Mouse (Mus musculus) left cerebral cortex, adult 2 months (tissue): ENCODE results near the gene Pacsin1. TPM values are rescaled to one million over a fixed set of nuclear protein-coding genes. Genes with fewer than 3 reads are reported as not detected.

Source experiments
- DNase-seq, 2 experiments: peaks; one replicate each; pipeline ENCODE4 v3.0.0; 2021 to 2022; ENCODE audit warnings: low spot score in 2 of 2, mixed read lengths in 1 of 2; ENCODE audit errors: extremely low spot score in 1 of 2
- H3K27ac ChIP-seq: fragments of 200-600 bp; 2 replicates; pipeline ENCODE4 v1.8.1; 2022
- H3K4me3 ChIP-seq: fragments of 200-600 bp; 2 replicates; pipeline ENCODE4 v1.8.1; 2022
- CTCF ChIP-seq: fragments of 200-600 bp; IDR thresholded peaks from 2 replicates; pipeline ENCODE4 v1.8.1; 2022; ENCODE audit warnings: antibody characterized with exemption, mild to moderate bottlenecking, moderate library complexity
- intact Hi-C: fragments of 180-260 bp; cut with DNase I; formaldehyde crosslinking; loops from one replicate; pipeline ENCODE4 v1.15.1; 2025
- total RNA-seq, 2 experiments: library from RNA; stranded (reverse); gene quantifications; 2 replicates each; pipeline ENCODE4 v1.2.3; 2021

Gene Pacsin1
- total RNA-seq, 2 experiments from 2014 or later = 436 to 459 TPM

GRCm38 (mm10) chr17:27684886-27685549 lies 29.7 kb downstream of the Pacsin1 start:
- intact Hi-C loops = loop anchor here (1.0 to 5.0 kb wide), 3 partner anchors 8 to 48 kb away; partner anchors contain the start of genes RPS10-NUDT3 and Rps10
- peak overlapping the region; percentile 70 for H3K4me3 ChIP-seq
- peak; percentile 86 to 88 for DNase-seq
- H3K27ac ChIP-seq = peak overlapping the region; percentile 95
- TF ChIP-seq CTCF = peak; percentile 56

DNA sequence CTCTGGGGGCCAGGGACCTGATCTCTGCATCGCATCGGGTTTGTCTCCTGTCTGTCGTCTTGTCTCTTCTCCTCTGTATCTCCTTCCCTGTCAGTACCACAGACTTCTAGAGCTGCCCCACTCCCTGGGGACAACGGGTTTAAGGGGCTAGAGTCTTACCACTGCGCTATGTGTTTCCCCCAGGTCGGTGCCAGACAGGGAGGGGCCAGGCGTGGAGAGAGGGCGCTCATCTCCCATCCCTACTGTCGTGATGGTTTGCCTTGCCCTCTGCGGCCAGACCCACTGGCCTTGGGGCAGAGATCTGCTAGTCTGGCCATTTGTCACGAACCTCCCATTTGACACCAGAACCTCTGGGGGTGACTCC lies 30.2 kb downstream of the Pacsin1 start:
- no peak for DNase-seq
- Histone ChIP-seq H3K4me3 (peak overlapping the region; percentile 70), H3K27ac (peak overlapping the region; percentile 95)
- intact Hi-C loops = loop anchor here (1.0 to 5.0 kb wide), 3 partner anchors 8 to 48 kb away; partner anchors contain the start of genes RPS10-NUDT3 and Rps10
- no peak for TF ChIP-seq CTCF

- TF ChIP-seq CTCF = no peak
- peak overlapping the region; percentile 70 for H3K4me3 ChIP-seq
- intact Hi-C loops = loop anchor here (5.0 kb wide), 1 partner anchor 49 kb away; the partner anchor contains the start of genes RPS10-NUDT3 and Rps10
- H3K27ac ChIP-seq = peak overlapping the region; percentile 95
- no peak for DNase-seq
These were observed 31.1 kb downstream of the Pacsin1 start for GRCm38 (mm10) chr17:27686395-27686794.

GRCm38 (mm10) chr17:27690993-27691693 lies 35.8 kb downstream of the Pacsin1 start:
- Histone ChIP-seq H3K27ac (no peak overlapping the region), H3K4me3 (no peak overlapping the region)
- TF ChIP-seq CTCF = no peak
- DNase-seq = no peak
- intact Hi-C loops = no loop called here

DNA sequence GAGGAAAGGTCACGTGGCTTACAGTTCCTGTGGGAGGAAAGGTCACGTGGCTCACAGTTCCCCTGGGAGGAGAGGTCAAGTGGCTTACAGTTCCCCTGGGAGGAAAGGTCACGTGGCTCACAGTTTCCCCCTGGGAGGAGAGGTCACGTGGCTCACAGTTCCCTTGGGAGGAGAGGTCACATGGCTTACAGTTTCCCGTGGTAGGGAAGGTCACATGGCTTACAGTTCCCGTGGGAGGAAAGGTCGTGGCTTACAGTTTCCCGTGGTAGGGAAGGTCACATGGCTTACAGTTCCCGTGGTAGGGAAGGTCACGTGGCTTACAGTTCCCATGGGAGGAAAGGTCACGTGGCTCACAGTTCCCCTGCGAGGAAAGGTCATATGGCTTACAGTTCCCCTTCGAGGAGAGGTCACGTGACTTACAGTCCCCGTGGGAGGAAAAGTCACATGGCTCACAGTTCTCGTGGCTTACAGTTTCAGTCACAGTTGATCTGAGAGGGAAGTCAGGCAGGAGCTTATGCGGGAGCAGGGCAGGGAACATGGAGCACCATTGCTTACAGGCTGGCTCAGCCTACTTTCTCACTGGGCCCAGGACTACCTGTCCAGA lies 44.4 kb downstream of the Pacsin1 start:
- intact Hi-C loops = no loop called here
- no peak for TF ChIP-seq CTCF
- Histone ChIP-seq H3K4me3 (no peak overlapping the region), H3K27ac (0 out of 2 replicates have a peak overlapping the region, but pooled peaks have one; percentile 34)
- DNase-seq = no peak

GRCm38 (mm10) chr17:27700812-27701211 lies 45.5 kb downstream of the Pacsin1 start:
- intact Hi-C loops = no loop called here

DNA sequence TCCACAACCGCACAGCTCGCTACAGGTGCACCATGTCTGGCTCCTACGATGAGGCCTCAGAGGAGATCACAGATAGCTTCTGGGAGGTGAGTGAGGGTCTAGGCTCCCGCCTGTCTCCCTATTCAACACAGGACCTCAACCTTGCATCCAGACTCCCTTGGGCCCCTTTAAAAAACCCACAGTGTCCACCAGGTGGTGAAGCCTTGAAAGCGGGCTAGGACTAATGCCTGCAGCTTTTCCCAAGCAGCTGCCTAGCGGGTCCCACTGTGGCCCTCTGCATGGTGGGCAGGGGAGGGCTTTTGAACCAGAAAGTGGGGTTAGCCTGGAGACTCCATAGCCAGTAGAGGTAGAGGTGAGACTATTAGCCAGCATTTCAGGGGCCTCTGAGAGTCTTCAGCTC lies 46.5 kb downstream of the Pacsin1 start:
- Histone ChIP-seq H3K4me3 (no peak overlapping the region), H3K27ac (peak overlapping the region; percentile 34)
- no peak for TF ChIP-seq CTCF
- intact Hi-C loops = loop anchor here (1.0 kb wide), 1 partner anchor 52 kb away; no protein-coding TSS in a partner anchor
- DNase-seq = no peak

More at GRCm38 (mm10) chr17:27700812-27701211, 45.5 kb downstream of the Pacsin1 start:
- no peak for TF ChIP-seq CTCF
- peak overlapping the region; percentile 34 for H3K27ac ChIP-seq
- no peak for DNase-seq
- H3K4me3 ChIP-seq = no peak overlapping the region

- Histone ChIP-seq H3K27ac (peak overlapping the region; percentile 51; the same call in 1 of the 2 replicates), H3K4me3 (0 out of 2 replicates have a peak overlapping the region, but pooled peaks have one; percentile 22)
- intact Hi-C loops = loop anchor here (1.0 kb wide), 1 partner anchor 52 kb away; no protein-coding TSS in a partner anchor
- DNase-seq = no peak
- peak; percentile 75 for TF ChIP-seq CTCF
These were observed 47.2 kb downstream of the Pacsin1 start for GRCm38 (mm10) chr17:27702518-27702917.

- Histone ChIP-seq H3K27ac (no peak overlapping the region; the same call in 1 of the 2 replicates), H3K4me3 (no peak overlapping the region)
- intact Hi-C loops = no loop called here
- TF ChIP-seq CTCF = no peak
- DNase-seq = no peak
These were observed 48.8 kb downstream of the Pacsin1 start for GRCm38 (mm10) chr17:27703961-27704621.

GRCm38 (mm10) chr17:27705661-27706060 lies 50.4 kb downstream of the Pacsin1 start:
- H3K27ac ChIP-seq = no peak overlapping the region
- H3K4me3 ChIP-seq = no peak overlapping the region
- intact Hi-C loops = no loop called here
- TF ChIP-seq CTCF = no peak
- no peak for DNase-seq

DNA sequence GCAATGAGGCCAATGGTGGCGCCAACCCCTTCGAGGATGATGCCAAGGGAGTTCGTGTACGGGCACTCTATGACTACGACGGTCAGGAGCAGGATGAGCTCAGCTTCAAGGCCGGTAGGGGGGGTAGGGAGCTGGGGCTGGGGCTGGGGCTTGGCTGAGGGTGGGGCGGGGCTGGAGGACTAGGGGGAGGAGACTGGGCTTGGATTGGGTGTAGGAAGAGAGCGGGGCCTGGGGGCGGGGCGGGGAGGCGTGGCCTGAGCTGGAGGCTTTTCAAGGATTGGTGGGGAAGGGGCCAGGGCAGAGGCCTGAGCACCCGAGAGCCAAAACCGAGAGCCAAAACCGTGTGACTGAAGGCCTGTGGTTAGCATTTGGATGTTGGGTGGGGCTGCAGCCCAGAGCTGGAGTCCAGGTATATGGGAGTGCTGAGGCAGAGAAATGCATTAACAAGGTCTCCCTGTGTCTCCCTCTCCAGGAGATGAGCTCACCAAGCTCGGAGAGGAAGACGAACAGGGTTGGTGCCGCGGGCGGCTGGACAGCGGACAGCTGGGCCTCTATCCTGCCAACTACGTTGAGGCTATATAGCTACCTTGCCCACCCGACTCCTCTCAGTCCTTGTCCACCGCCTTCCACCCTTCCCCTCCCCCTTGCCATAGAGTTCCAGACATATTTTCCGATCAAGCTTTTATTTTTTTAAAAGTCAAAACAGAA lies 52.8 kb downstream of the Pacsin1 start:
- intact Hi-C loops = no loop called here
- DNase-seq = peak in 1 of 2 experiments; percentile 55
- Histone ChIP-seq H3K4me3 (no peak overlapping the region), H3K27ac (peak overlapping the region; percentile 61; the same call in 1 of the 2 replicates)
- TF ChIP-seq CTCF = no peak; the same call in 1 of the 2 replicates
